Mouse (Mus musculus) thymus, adult 18-20 months (tissue): ENCODE data around the gene Wdr54.
A peak's percentile ranks its signal among the peaks of the same experiment; 100 is the strongest.

Experiments used
- DNase-seq, 2 experiments: peaks; one replicate each; pipeline ENCODE4 v3.0.0; 2022; ENCODE audit warnings: mixed read lengths in 2 of 2

The Wdr54 gene

GRCm38 (mm10) chr6:83103130-83103650, 53.0 kb downstream of the Wdr54 start:
- no peak for DNase-seq

- peak; percentile 64 to 68 for DNase-seq
These were observed 54.3 kb downstream of the Wdr54 start for GRCm38 (mm10) chr6:83101688-83102556.

- DNase-seq, result peak; percentile 83 to 95
These were observed 54.9 kb downstream of the Wdr54 start, which contains the start of the genes Ccdc142 and Gm42688 for GRCm38 (mm10) chr6:83101316-83101687. Gene Ccdc142, plus strand, starts transcription at chr6:83101601. Gene Gm42688, plus strand, starts transcription at chr6:83101617.
